Comparison of ENCODE assay signal across 9 mouse cellular contexts in the genomic region with DNA sequence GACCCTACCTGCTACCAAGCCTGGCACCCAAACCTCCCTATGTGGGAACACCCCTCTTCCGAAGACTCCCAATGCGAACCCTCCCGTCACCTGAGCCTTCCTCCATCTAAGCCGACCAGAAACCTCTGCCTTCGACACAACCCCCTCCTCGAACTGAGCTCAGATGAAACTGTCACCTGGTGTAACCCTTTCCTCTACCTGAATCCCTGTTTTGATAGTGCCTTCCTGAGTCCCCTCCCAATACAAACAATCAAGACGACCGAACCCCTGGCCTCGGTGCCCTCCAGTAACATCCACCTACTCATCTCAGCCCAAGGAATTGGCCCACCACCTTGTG. TPM values are rescaled to one million over a fixed set of nuclear protein-coding genes. Genes with fewer than 3 reads are reported as not detected.
DNase-seq lines count a peak whose midpoint lies in the region; ATAC-seq and TF ChIP-seq lines count a peak whose summit lies in the region.
"Had no signal": no experiment of that assay in that cellular context is flagged by ENCODE, and none has a peak within 500 bp of the region (broad histone marks: within the 10 kb centered on the region; RNA-seq: fewer than 3 reads in every experiment).

No protein-coding gene starts in this region.

- no peak for TF ChIP-seq POLR2A in ES-Bruce4 (IDR thresholded peaks at IDR 0.05; ENCODE audit: insufficient read depth, low read length)

- TF ChIP-seq CTCF in gastrocnemius, adult 2 months (IDR thresholded peaks at IDR 0.05), result no peak
- no peak for TF ChIP-seq CTCF in ES-Bruce4 (IDR thresholded peaks at IDR 0.05; ENCODE audit: low read depth, low read length)

- no peak for DNase-seq in gastrocnemius, adult 2 months
- DNase-seq in gastrocnemius, postnatal 36 days, result no peak
- DNase-seq in forebrain, embryonic 14.5 days (ENCODE audit: low spot score), result no peak
- no peak for DNase-seq in gastrocnemius, postnatal 14 days
- DNase-seq in thymus, postnatal 36 days, result no peak
- no peak for DNase-seq in urinary bladder, adult 18-20 months (ENCODE audit: low spot score in 2 of 2)

- H3K4me3 ChIP-seq in gastrocnemius, adult 2 months, result peak overlapping the region; percentile 84
- H3K4me3 ChIP-seq in ES-Bruce4 (ENCODE audit: low read depth, low read length), result peak overlapping the region; percentile 55
- H3K4me3 ChIP-seq in forebrain, embryonic 14.5 days (ENCODE audit: low read depth, low read length), result peak overlapping the region; percentile 80
- peak overlapping the region; percentile 67 for H3K4me3 ChIP-seq in liver, embryonic 15.5 days (replicated peaks)

- no peaks in the 10 kb centered on the region for H3K36me3 ChIP-seq in ES-Bruce4 (ENCODE audit: control insufficient read depth, insufficient read depth, low read length, poor library complexity, severe bottlenecking)
- H3K36me3 ChIP-seq in forebrain, embryonic 14.5 days (ENCODE audit: control insufficient read depth, insufficient read depth, low read length), result peaks cover 5% of the 10 kb centered on the region; the same call in 1 of the 2 replicates
- no peaks in the 10 kb centered on the region for H3K36me3 ChIP-seq in liver, embryonic 15.5 days (replicated peaks)

- H3K4me1 ChIP-seq in ES-Bruce4 (ENCODE audit: control insufficient read depth, insufficient read depth, low read length), result no peaks in the 10 kb centered on the region
- peaks cover 6% of the 10 kb centered on the region for H3K4me1 ChIP-seq in forebrain, embryonic 14.5 days (ENCODE audit: control insufficient read depth, insufficient read depth, low read length)
- peaks cover 36% of the 10 kb centered on the region for H3K4me1 ChIP-seq in liver, embryonic 15.5 days (replicated peaks)

- H3K4me2 ChIP-seq in forebrain, embryonic 14.5 days (ENCODE audit: low read length), result peak overlapping the region; percentile 82
- peak overlapping the region; percentile 96 for H3K4me2 ChIP-seq in liver, embryonic 15.5 days

- TF ChIP-seq EP300 in ES-Bruce4 (IDR thresholded peaks at IDR 0.05; ENCODE audit: insufficient read depth, low read depth, low read length), result no peak

- H3K9ac ChIP-seq in ES-Bruce4 (ENCODE audit: low read depth, poor library complexity, severe bottlenecking), result peak overlapping the region; percentile 94; the same call in 1 of the 2 replicates
- peak overlapping the region; percentile 86 for H3K9ac ChIP-seq in forebrain, embryonic 14.5 days (ENCODE audit: low read length)
- H3K9ac ChIP-seq in liver, embryonic 15.5 days, result no peak overlapping the region

- no peaks in the 10 kb centered on the region for H3K27me3 ChIP-seq in ES-Bruce4 (ENCODE audit: control insufficient read depth, insufficient read depth, low read length, poor library complexity, severe bottlenecking)
- H3K27me3 ChIP-seq in forebrain, embryonic 14.5 days (replicated peaks; ENCODE audit: control insufficient read depth, insufficient read depth, low read length), result no peaks in the 10 kb centered on the region
- peaks cover 77% of the 10 kb centered on the region for H3K27me3 ChIP-seq in liver, embryonic 15.5 days

- intact Hi-C loops in gastrocnemius, adult 2 months (cut with DNase I), result no loop called here
- intact Hi-C loops in gastrocnemius, postnatal 36 days (cut with DNase I), result no loop called here
- intact Hi-C loops in gastrocnemius, postnatal 14 days (cut with DNase I; ENCODE audit: low total_unique reads), result no loop called here

- peak; percentile 1; the same call in 1 of the 2 replicates for ATAC-seq in forebrain, embryonic 14.5 days
- ATAC-seq in liver, embryonic 15.5 days (ENCODE audit: insufficient read depth), result no peak

- H3K27ac ChIP-seq in gastrocnemius, adult 2 months, result no peak overlapping the region
- no peak overlapping the region for H3K27ac ChIP-seq in ES-Bruce4 (ENCODE audit: insufficient read depth, low read length)
- peak overlapping the region; percentile 89; the same call in 1 of the 2 replicates for H3K27ac ChIP-seq in forebrain, embryonic 14.5 days (ENCODE audit: low read depth, low read length)
- H3K27ac ChIP-seq in liver, embryonic 15.5 days (replicated peaks), result no peak overlapping the region

- WGBS in forebrain, embryonic 14.5 days, result under 1% methylated on average over 9 of the region's 9 CpGs
- WGBS in liver, embryonic 15.5 days (ENCODE audit: insufficient replicate concordance), result under 1% methylated on average over 9 of the region's 9 CpGs

- H3K9me3 ChIP-seq in ES-Bruce4 (replicated peaks; ENCODE audit: control insufficient read depth, insufficient read depth, low read length, poor library complexity, severe bottlenecking), result no peaks in the 10 kb centered on the region
- H3K9me3 ChIP-seq in forebrain, embryonic 14.5 days (replicated peaks; ENCODE audit: control insufficient read depth, low read length), result no peaks in the 10 kb centered on the region
- no peaks in the 10 kb centered on the region for H3K9me3 ChIP-seq in liver, embryonic 15.5 days (replicated peaks)

RNA-seq across cellular contexts. Expression of a gene that starts 0.7 kb away (rescaled TPM):
- total RNA-seq in gastrocnemius, adult 2 months (2021), result 1 to 10 TPM; 1.1 to 1.3 TPM
- 1 to 10 TPM; 1.0 to 1.3 TPM for total RNA-seq in gastrocnemius, postnatal 36 days (2021)
- polyA plus RNA-seq in ES-Bruce4 (2011; ENCODE audit: insufficient read depth, insufficient read length, low read depth, missing spikeins), result 1.7 and 2.4 TPM in 2 replicates
- 18.6 and 18.9 TPM in 2 replicates for polyA plus RNA-seq in forebrain, embryonic 14.5 days (2014; fragmentation: Nextera tagmentation; extraction: Ambion mirVana)
- polyA plus RNA-seq in liver, embryonic 15.5 days (2015; fragmentation: Nextera tagmentation; extraction: Ambion mirVana), result 0.10 and 0.12 TPM in 2 replicates
- total RNA-seq in gastrocnemius, postnatal 14 days (2021), result 1 to 10 TPM; 1.3 to 1.6 TPM
- total RNA-seq: neutrophil, adult 5-6 weeks had no signal

RNA-seq across cellular contexts. Expression of a gene that starts 8.8 kb away (rescaled TPM):
- total RNA-seq in gastrocnemius, adult 2 months (2021), result 10 to 100 TPM; 13.4 to 14.6 TPM
- total RNA-seq in gastrocnemius, postnatal 36 days (2021), result 10 to 100 TPM; 12.7 to 15.8 TPM
- polyA plus RNA-seq in ES-Bruce4 (2011; ENCODE audit: insufficient read depth, insufficient read length, low read depth, missing spikeins), result 36.7 and 39.3 TPM in 2 replicates
- polyA plus RNA-seq in forebrain, embryonic 14.5 days (2014; fragmentation: Nextera tagmentation; extraction: Ambion mirVana), result 34.9 and 44.4 TPM in 2 replicates
- polyA plus RNA-seq in liver, embryonic 15.5 days (2015; fragmentation: Nextera tagmentation; extraction: Ambion mirVana), result 20.7 and 22.9 TPM in 2 replicates
- total RNA-seq in gastrocnemius, postnatal 14 days (2021), result 10 to 100 TPM; 12.0 to 15.2 TPM

RNA-seq across cellular contexts. Expression of a gene that starts 9.0 kb away (rescaled TPM):
- not detected for total RNA-seq in gastrocnemius, adult 2 months (2021)
- total RNA-seq in gastrocnemius, postnatal 36 days (2021), result not detected
- not detected in 2 replicates for polyA plus RNA-seq in ES-Bruce4 (2011; ENCODE audit: insufficient read depth, insufficient read length, low read depth, missing spikeins)
- polyA plus RNA-seq in forebrain, embryonic 14.5 days (2014; fragmentation: Nextera tagmentation; extraction: Ambion mirVana), result 0.17 TPM in 1 of 2 replicates, not detected in the other
- polyA plus RNA-seq in liver, embryonic 15.5 days (2015; fragmentation: Nextera tagmentation; extraction: Ambion mirVana), result 0.08 TPM in 1 of 2 replicates, not detected in the other
- not detected for total RNA-seq in gastrocnemius, postnatal 14 days (2021)
- total RNA-seq: neutrophil, adult 5-6 weeks had no signal

RNA-seq across cellular contexts. Expression of a gene that starts 9.0 kb away (rescaled TPM):
- total RNA-seq in gastrocnemius, adult 2 months (2021), result 1 to 10 TPM; 3.4 to 6.3 TPM
- total RNA-seq in gastrocnemius, postnatal 36 days (2021), result 1 to 10 TPM; 3.7 to 5.5 TPM
- 9.4 and 10.8 TPM in 2 replicates for polyA plus RNA-seq in ES-Bruce4 (2011; ENCODE audit: insufficient read depth, insufficient read length, low read depth, missing spikeins)
- polyA plus RNA-seq in forebrain, embryonic 14.5 days (2014; fragmentation: Nextera tagmentation; extraction: Ambion mirVana), result 18.2 and 24.8 TPM in 2 replicates
- polyA plus RNA-seq in liver, embryonic 15.5 days (2015; fragmentation: Nextera tagmentation; extraction: Ambion mirVana), result 16.0 and 16.2 TPM in 2 replicates
- 1 to 10 TPM; 5.5 to 5.9 TPM for total RNA-seq in gastrocnemius, postnatal 14 days (2021)

RNA-seq across cellular contexts. Expression of a gene that starts 9.3 kb away (rescaled TPM):
- under 1 TPM in 1 of 2 experiments, not detected in 1; 0.42 TPM for total RNA-seq in gastrocnemius, adult 2 months (2021)
- total RNA-seq in gastrocnemius, postnatal 36 days (2021), result under 1 TPM; 0.30 to 0.41 TPM
- polyA plus RNA-seq in ES-Bruce4 (2011; ENCODE audit: insufficient read depth, insufficient read length, low read depth, missing spikeins), result 3.4 and 3.6 TPM in 2 replicates
- 5.3 and 6.0 TPM in 2 replicates for polyA plus RNA-seq in forebrain, embryonic 14.5 days (2014; fragmentation: Nextera tagmentation; extraction: Ambion mirVana)
- 0.10 TPM in 1 of 2 replicates, not detected in the other for polyA plus RNA-seq in liver, embryonic 15.5 days (2015; fragmentation: Nextera tagmentation; extraction: Ambion mirVana)
- under 1 TPM; 0.16 to 0.57 TPM for total RNA-seq in gastrocnemius, postnatal 14 days (2021)
- total RNA-seq: neutrophil, adult 5-6 weeks had no signal
